Mouse (Mus musculus): ENCODE measurements at regions not wholly inside any gene's neighbourhood (a gene's known extent, or its start where the extent isn't known, plus 50 kb on each side); places are given as distances from the start of the nearest gene placed in this dataset.

DNA sequence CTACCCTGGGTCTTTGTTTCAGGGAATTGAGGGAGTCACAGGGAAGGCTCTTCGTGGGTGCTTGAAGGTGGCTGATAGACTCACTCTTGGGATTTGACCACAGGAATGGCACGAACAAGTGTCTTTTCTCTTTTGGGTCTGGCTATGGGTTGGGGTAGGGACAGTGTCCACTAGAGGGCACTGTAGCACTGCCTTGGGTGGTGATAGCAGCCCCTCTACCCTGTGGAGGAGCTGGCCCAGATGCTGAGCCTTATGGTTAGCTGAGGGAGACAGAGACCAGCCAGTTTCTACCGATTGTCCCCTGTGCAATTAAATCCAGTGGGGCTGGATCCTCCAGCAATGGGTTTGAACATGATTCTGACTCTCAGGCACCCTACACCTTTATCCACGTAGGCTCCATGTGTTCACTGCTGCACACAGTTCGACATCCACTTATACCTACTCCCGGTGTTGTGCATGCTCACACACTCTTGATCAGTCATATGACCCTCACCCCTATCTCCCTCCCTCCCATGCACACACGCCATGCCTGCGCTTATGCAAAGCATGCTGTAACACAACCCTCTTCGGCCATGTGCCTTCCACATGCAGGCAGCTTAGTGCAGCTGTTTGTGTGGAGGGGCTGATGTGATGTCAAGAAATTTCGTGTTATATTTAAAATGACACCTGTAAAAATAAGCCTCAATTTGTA, 136.6 kb downstream of the Ttc32 start:
- 50% methylated on average over 10 of the region's 10 CpGs for WGBS
- peak; percentile 93 for ATAC-seq (ENCODE audit: low read depth)

DNA sequence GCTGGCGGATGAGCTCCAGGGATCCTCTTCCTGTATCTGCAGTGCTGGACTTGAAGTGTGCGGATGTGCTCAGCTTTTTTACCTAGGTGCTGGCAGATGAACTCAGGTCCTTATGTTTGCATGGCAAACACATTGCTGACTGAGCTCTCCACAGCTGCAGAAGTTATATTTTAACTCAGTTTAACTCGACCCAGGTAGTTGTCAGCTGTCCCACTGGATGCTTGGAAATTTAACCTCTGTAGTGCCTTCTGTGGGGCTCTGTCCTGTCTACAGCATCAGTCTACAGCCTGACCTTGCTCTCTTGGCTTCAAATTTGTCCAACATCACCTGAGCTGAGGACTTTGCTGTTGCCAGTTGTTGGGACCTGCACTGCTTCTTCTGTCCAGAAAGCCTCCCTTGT, 139.2 kb downstream of the Ttc32 start:
- H3K36me3 ChIP-seq (ENCODE audit: control insufficient read depth, insufficient read depth, low read length): no peaks in the 10 kb centered on the region
- no peaks in the 10 kb centered on the region for H3K27me3 ChIP-seq (ENCODE audit: control insufficient read depth, insufficient read depth, low read length)
- H3K4me3 ChIP-seq (ENCODE audit: low read depth, low read length): no peak overlapping the region
- H3K9me3 ChIP-seq (ENCODE audit: control insufficient read depth, low read length): no peaks in the 10 kb centered on the region
- H3K9ac ChIP-seq (replicated peaks; ENCODE audit: low read depth, low read length): no peak overlapping the region
- H3K4me2 ChIP-seq (ENCODE audit: low read depth, low read length): no peak overlapping the region
- ATAC-seq (ENCODE audit: low read depth): no peak
- 82% methylated on average over 3 of the region's 3 CpGs for WGBS
- no peak overlapping the region for H3K27ac ChIP-seq (ENCODE audit: low read depth, low read length)
- no peaks in the 10 kb centered on the region for H3K4me1 ChIP-seq (ENCODE audit: control insufficient read depth, insufficient read depth, low read length)

More for the DNA sequence above, 136.6 kb downstream of the Ttc32 start:
- H3K9ac ChIP-seq (replicated peaks; ENCODE audit: low read depth, low read length): no peak overlapping the region
- no peak overlapping the region for H3K27ac ChIP-seq (ENCODE audit: low read depth, low read length)
- no peaks in the 10 kb centered on the region for H3K36me3 ChIP-seq (ENCODE audit: control insufficient read depth, insufficient read depth, low read length)
- no peaks in the 10 kb centered on the region for H3K4me1 ChIP-seq (ENCODE audit: control insufficient read depth, insufficient read depth, low read length)
- H3K27me3 ChIP-seq (ENCODE audit: control insufficient read depth, insufficient read depth, low read length): no peaks in the 10 kb centered on the region
- no peak overlapping the region for H3K4me3 ChIP-seq (ENCODE audit: low read depth, low read length)
- H3K4me2 ChIP-seq (ENCODE audit: low read depth, low read length): no peak overlapping the region
- no peaks in the 10 kb centered on the region for H3K9me3 ChIP-seq (ENCODE audit: control insufficient read depth, low read length)

DNA sequence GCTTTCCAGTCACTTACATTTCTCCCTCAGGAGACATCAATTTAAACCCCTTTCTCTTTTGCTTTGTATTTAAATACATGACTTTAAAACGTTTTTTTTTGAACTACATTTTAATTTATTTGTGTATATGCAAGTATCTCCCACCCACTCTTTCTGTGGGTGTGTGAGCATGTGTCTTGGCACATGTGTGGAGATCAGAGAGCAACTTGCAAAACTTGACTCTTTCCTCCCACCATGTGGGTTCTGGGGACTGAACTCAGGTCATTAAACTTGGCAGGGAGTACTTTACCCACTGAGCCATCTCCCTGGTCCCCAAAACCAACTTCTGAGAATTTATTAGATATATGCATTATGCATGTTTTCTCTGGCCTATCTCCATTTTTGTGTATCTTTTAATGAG, 143.9 kb downstream of the Ttc32 start:
- no peak overlapping the region for H3K4me3 ChIP-seq (ENCODE audit: low read depth, low read length)
- no peaks in the 10 kb centered on the region for H3K4me1 ChIP-seq (ENCODE audit: control insufficient read depth, insufficient read depth, low read length)
- no peak overlapping the region for H3K27ac ChIP-seq (ENCODE audit: low read depth, low read length)
- no peaks in the 10 kb centered on the region for H3K9me3 ChIP-seq (ENCODE audit: control insufficient read depth, low read length)
- WGBS: 25% methylated on average over 1 of the region's 1 CpGs
- ATAC-seq (ENCODE audit: low read depth): no peak
- H3K4me2 ChIP-seq (ENCODE audit: low read depth, low read length): no peak overlapping the region
- H3K36me3 ChIP-seq (ENCODE audit: control insufficient read depth, insufficient read depth, low read length): no peaks in the 10 kb centered on the region
- H3K27me3 ChIP-seq (ENCODE audit: control insufficient read depth, insufficient read depth, low read length): no peaks in the 10 kb centered on the region
- no peak overlapping the region for H3K9ac ChIP-seq (replicated peaks; ENCODE audit: low read depth, low read length)

DNA sequence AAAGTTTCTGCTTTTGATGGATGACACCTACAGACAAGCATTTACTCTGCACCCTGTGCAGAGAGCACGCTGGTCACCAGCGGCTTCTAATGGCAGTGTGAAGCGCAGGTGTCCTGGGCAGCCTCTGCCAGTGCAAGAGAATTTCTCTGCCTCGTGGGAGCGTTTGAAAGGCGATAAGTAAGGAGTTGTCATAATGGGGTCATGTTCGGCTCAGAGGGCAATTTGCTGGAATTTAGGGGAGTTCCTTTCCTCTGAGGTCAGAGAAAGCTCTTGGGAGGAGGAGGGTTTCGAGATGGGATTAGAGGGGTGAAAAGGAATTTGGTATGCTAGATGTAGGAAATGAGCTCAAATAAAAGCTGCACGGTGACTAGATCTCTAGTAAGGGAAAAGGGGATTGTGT, 144.5 kb downstream of the Ttc32 start:
- 65% methylated on average over 9 of the region's 9 CpGs for WGBS
- H3K36me3 ChIP-seq (ENCODE audit: control insufficient read depth, insufficient read depth, low read length): no peaks in the 10 kb centered on the region
- no peak for ATAC-seq (ENCODE audit: low read depth)
- no peak overlapping the region for H3K27ac ChIP-seq (ENCODE audit: low read depth, low read length)
- H3K9me3 ChIP-seq (ENCODE audit: control insufficient read depth, low read length): no peaks in the 10 kb centered on the region
- no peaks in the 10 kb centered on the region for H3K27me3 ChIP-seq (ENCODE audit: control insufficient read depth, insufficient read depth, low read length)
- H3K9ac ChIP-seq (replicated peaks; ENCODE audit: low read depth, low read length): no peak overlapping the region
- H3K4me1 ChIP-seq (ENCODE audit: control insufficient read depth, insufficient read depth, low read length): no peaks in the 10 kb centered on the region
- H3K4me2 ChIP-seq (ENCODE audit: low read depth, low read length): no peak overlapping the region
- H3K4me3 ChIP-seq (ENCODE audit: low read depth, low read length): no peak overlapping the region

DNA sequence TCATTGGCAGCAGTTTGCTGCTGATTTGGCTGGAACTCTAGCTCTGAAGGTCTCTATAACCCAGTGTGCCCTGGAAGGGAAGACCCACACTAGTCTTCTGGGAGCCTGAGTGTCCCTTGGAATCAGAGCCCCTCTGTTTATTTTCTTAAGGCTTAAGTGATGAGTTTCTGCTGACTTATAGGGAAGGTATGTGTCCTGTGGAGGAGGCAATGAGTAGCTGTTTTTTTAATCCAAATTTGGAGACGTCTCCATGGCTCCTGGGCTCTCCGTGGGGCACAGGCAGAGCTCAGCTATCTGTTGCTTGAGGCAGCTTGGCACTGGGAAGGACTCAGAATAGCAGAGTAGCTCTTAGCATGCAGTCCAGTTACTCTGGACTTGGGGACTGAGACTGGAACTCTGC, 146.4 kb downstream of the Ttc32 start:
- no peaks in the 10 kb centered on the region for H3K9me3 ChIP-seq (ENCODE audit: control insufficient read depth, low read length)
- ATAC-seq (ENCODE audit: low read depth): no peak
- 82% methylated on average over 2 of the region's 2 CpGs for WGBS
- H3K36me3 ChIP-seq (ENCODE audit: control insufficient read depth, insufficient read depth, low read length): no peaks in the 10 kb centered on the region
- H3K4me3 ChIP-seq (ENCODE audit: low read depth, low read length): no peak overlapping the region
- H3K4me2 ChIP-seq (ENCODE audit: low read depth, low read length): no peak overlapping the region
- no peaks in the 10 kb centered on the region for H3K27me3 ChIP-seq (ENCODE audit: control insufficient read depth, insufficient read depth, low read length)
- H3K27ac ChIP-seq (ENCODE audit: low read depth, low read length): no peak overlapping the region
- no peaks in the 10 kb centered on the region for H3K4me1 ChIP-seq (ENCODE audit: control insufficient read depth, insufficient read depth, low read length)
- no peak overlapping the region for H3K9ac ChIP-seq (replicated peaks; ENCODE audit: low read depth, low read length)

DNA sequence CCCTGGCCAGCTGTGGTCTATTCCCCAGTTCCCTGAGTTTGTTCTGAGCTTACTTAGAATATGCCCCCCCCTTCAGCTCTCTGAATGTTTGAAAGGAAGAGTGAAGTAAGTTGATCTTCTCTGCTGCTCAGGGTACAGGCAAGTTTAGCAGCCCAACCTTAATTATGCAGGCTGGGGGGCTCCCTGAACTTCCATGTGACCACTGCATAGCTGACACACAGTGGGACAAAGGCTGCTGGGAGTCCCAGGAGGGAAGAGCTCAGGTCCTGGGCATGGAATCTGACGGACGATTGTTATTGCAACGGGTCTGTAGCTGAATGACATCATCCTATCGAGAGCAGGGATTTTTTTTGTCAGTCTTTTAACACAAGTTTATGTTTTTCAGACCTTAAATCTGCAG, 148.8 kb downstream of the Ttc32 start:
- no peaks in the 10 kb centered on the region for H3K36me3 ChIP-seq (ENCODE audit: control insufficient read depth, insufficient read depth, low read length)
- no peaks in the 10 kb centered on the region for H3K4me1 ChIP-seq (ENCODE audit: control insufficient read depth, insufficient read depth, low read length)
- H3K4me2 ChIP-seq (ENCODE audit: low read depth, low read length): no peak overlapping the region
- no peak overlapping the region for H3K4me3 ChIP-seq (ENCODE audit: low read depth, low read length)
- H3K27me3 ChIP-seq (ENCODE audit: control insufficient read depth, insufficient read depth, low read length): no peaks in the 10 kb centered on the region
- no peak overlapping the region for H3K27ac ChIP-seq (ENCODE audit: low read depth, low read length)
- ATAC-seq (ENCODE audit: low read depth): no peak
- no peak overlapping the region for H3K9ac ChIP-seq (replicated peaks; ENCODE audit: low read depth, low read length)
- H3K9me3 ChIP-seq (ENCODE audit: control insufficient read depth, low read length): no peaks in the 10 kb centered on the region
- 68% methylated on average over 4 of the region's 4 CpGs for WGBS

DNA sequence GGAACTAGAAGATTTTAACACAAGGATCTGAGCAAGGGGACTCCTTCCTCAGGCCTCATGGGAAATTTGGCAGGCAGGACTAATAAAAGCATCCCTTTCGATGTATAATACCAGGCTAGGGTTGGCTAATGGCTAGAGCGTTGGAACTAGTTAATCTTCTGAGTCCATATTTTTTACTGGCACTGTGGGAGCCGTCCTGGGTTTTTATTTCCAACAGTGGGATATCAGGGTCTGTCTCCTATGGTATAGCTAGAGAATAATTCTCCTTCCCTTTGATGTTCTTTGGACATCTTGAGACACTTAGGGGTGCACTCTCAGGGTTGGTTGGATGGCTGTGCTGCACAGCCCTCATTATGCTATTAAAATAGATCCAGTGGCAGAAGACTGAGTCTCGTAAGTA, 150.9 kb downstream of the Ttc32 start:
- 60% methylated on average over 4 of the region's 4 CpGs for WGBS
- H3K27ac ChIP-seq (ENCODE audit: low read depth, low read length): no peak overlapping the region
- no peaks in the 10 kb centered on the region for H3K27me3 ChIP-seq (ENCODE audit: control insufficient read depth, insufficient read depth, low read length)
- H3K4me2 ChIP-seq (ENCODE audit: low read depth, low read length): no peak overlapping the region
- H3K9me3 ChIP-seq (ENCODE audit: control insufficient read depth, low read length): no peaks in the 10 kb centered on the region
- H3K9ac ChIP-seq (replicated peaks; ENCODE audit: low read depth, low read length): no peak overlapping the region
- ATAC-seq (ENCODE audit: low read depth): no peak
- no peaks in the 10 kb centered on the region for H3K36me3 ChIP-seq (ENCODE audit: control insufficient read depth, insufficient read depth, low read length)
- H3K4me3 ChIP-seq (ENCODE audit: low read depth, low read length): no peak overlapping the region
- no peaks in the 10 kb centered on the region for H3K4me1 ChIP-seq (ENCODE audit: control insufficient read depth, insufficient read depth, low read length)

DNA sequence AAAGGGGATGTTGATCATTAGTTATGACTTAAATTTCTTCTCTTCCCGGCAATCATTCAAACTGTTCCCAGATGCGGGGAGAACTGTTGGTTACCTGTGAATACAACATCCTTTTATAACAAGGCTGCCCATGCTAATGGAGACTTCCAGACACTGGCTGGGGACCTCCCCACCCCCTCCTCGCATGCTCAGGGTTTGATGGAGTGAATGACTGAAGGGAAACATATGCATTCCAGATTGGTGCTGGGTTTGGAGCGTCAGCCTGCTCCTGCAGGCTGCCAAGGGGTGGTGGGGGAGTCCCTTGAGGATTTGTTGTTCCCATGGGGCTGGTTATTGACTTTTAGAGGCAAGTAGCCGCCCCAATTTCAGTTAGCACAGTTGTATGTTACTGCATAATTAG, 161.9 kb downstream of the Ttc32 start:
- no peak overlapping the region for H3K9ac ChIP-seq (replicated peaks; ENCODE audit: low read depth, low read length)
- WGBS: 81% methylated on average over 5 of the region's 5 CpGs
- H3K27ac ChIP-seq (ENCODE audit: low read depth, low read length): no peak overlapping the region

DNA sequence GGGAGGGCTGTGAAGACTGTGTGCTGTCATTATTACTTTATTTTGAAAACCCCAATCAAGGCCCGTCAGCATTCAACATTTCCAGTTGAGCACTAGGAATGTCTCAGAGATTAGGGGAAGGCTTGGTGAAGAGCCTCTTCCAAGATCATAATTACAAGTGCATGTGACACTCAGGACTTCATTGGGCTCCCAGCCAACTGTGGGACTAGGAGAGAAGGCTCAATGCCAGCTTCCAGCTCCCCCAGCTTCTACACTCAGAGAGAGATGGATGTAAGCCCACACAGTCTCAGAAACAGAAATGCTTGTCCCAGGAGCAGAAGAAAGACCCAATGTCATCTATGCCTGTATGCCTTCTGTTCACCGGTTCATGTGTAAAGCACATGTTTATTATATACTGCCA, 169.5 kb downstream of the Ttc32 start:
- Histone ChIP-seq H3K4me1 (ENCODE audit: control insufficient read depth, insufficient read depth, low read length) (no peaks in the 10 kb centered on the region), H3K36me3 (ENCODE audit: control insufficient read depth, insufficient read depth, low read length) (no peaks in the 10 kb centered on the region), H3K9ac (replicated peaks; ENCODE audit: low read depth, low read length) (no peak overlapping the region), H3K27me3 (ENCODE audit: control insufficient read depth, insufficient read depth, low read length) (no peaks in the 10 kb centered on the region), H3K27ac (ENCODE audit: low read depth, low read length) (no peak overlapping the region), H3K4me3 (ENCODE audit: low read depth, low read length) (no peak overlapping the region), H3K9me3 (ENCODE audit: control insufficient read depth, low read length) (no peaks in the 10 kb centered on the region), H3K4me2 (ENCODE audit: low read depth, low read length) (no peak overlapping the region)
- 93% methylated on average over 2 of the region's 2 CpGs for WGBS
- no peak for ATAC-seq (ENCODE audit: low read depth)

More for the DNA sequence above, 161.9 kb downstream of the Ttc32 start:
- no peaks in the 10 kb centered on the region for H3K9me3 ChIP-seq (ENCODE audit: control insufficient read depth, low read length)
- H3K4me2 ChIP-seq (ENCODE audit: low read depth, low read length): no peak overlapping the region
- H3K36me3 ChIP-seq (ENCODE audit: control insufficient read depth, insufficient read depth, low read length): no peaks in the 10 kb centered on the region
- no peak overlapping the region for H3K4me3 ChIP-seq (ENCODE audit: low read depth, low read length)
- no peaks in the 10 kb centered on the region for H3K4me1 ChIP-seq (ENCODE audit: control insufficient read depth, insufficient read depth, low read length)
- no peaks in the 10 kb centered on the region for H3K27me3 ChIP-seq (ENCODE audit: control insufficient read depth, insufficient read depth, low read length)
- ATAC-seq (ENCODE audit: low read depth): no peak
